Mouse (Mus musculus) kidney, adult 18-20 months (tissue): ENCODE measurements around the gene Magi3.
A peak's percentile ranks its signal among the peaks of the same experiment; 100 is the strongest.

Experiments
- DNase-seq: peaks from one replicate; pipeline ENCODE4 v3.0.0; 2021

The Magi3 gene

GRCm38 (mm10) chr3:104019453-104019852, 200.7 kb downstream of the Magi3 start:
- DNase-seq, result no peak

GRCm38 (mm10) chr3:104017931-104018330, 202.2 kb downstream of the Magi3 start:
- no peak for DNase-seq

- no peak for DNase-seq
Measured at GRCm38 (mm10) chr3:104011972-104012371, 208.2 kb downstream of the Magi3 start.

- no peak for DNase-seq
Measured at GRCm38 (mm10) chr3:104009924-104010662, 210.1 kb downstream of the Magi3 start.

- peak; percentile 28 for DNase-seq
Measured at GRCm38 (mm10) chr3:104007479-104007878, 212.7 kb downstream of the Magi3 start.

GRCm38 (mm10) chr3:104006896-104007466, 213.2 kb downstream of the Magi3 start:
- DNase-seq, result no peak

- DNase-seq, result no peak
Measured at GRCm38 (mm10) chr3:103998724-103999123, 221.4 kb downstream of the Magi3 start.

GRCm38 (mm10) chr3:103991271-103991670, 228.9 kb downstream of the Magi3 start:
- DNase-seq, result no peak

GRCm38 (mm10) chr3:103989352-103989751, 230.8 kb downstream of the Magi3 start:
- DNase-seq, result no peak

- no peak for DNase-seq
Measured at GRCm38 (mm10) chr3:103987831-103988432, 232.2 kb downstream of the Magi3 start.

- DNase-seq, result no peak
Measured at GRCm38 (mm10) chr3:103985194-103985593, 235.0 kb downstream of the Magi3 start.

GRCm38 (mm10) chr3:103984556-103984955, 235.6 kb downstream of the Magi3 start:
- no peak for DNase-seq

- DNase-seq, result no peak
Measured at GRCm38 (mm10) chr3:103971157-103971556, 249.0 kb downstream of the Magi3 start.

GRCm38 (mm10) chr3:103968701-103969100, 251.5 kb downstream of the Magi3 start:
- no peak for DNase-seq

GRCm38 (mm10) chr3:103967861-103968691, 252.1 kb downstream of the Magi3 start, which contains the start of gene Phtf1:
TSS of gene Phtf1 (plus strand) at chr3:103968110.
- peak; percentile 92 for DNase-seq

- DNase-seq, result no peak
Measured at GRCm38 (mm10) chr3:103967231-103967630, 252.9 kb downstream of the Magi3 start.
